Mouse (Mus musculus): Measurements from ENCODE around the gene 1700066M21Rik.

DNA sequence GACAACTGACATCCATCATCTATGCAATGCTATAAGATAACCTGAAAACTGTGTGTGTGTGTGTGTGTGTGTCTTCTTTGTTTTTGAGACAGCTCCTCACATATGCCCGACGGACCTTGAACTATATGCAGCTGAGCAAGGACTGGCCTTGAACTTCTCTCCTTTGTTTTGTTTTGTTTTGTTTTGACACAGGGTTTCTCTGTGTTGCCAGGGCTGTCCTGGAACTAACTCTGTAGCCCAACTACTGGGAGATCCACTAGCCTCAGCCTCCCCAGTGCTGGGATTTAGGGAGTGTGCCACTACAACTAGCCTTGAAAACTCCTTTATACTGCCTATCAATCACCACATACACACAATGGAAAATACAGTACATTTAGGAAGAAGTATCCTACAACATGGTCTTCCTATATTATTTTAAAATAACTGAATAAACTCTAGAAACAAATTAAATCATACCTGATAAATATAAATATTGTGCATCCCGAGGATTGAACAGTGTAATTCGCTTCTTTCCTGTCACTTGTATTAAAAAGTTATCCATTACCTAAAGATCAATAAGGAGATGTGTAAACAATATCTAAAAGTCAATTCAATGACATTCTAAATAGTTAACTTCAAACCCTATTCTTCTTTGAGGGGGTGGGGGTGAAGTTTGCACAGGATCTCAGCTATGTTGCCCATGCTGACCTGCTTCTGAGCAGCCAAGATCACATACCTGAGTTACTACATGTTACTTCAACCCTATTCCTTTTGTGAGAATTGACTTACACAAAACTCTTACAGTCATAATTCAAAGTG, 13.8 kb downstream of the 1700066M21Rik start:
- TF ChIP-seq CTCF (IDR thresholded peaks at IDR 0.05; ENCODE audit: insufficient read depth, low read depth, low read length) (no peak), POLR2A (IDR thresholded peaks at IDR 0.05; ENCODE audit: insufficient read depth, low read depth, low read length) (no peak)

Data from olfactory bulb, adult 2 months (tissue).